In genomic region chr1:131079762-131080161, GRCm38 (mm10) we compare ENCODE assay signal across 8 mouse cellular contexts. TPM values are rescaled to one million over a fixed set of nuclear protein-coding genes. Genes with fewer than 3 reads are reported as not detected.
DNase-seq lines count a peak whose midpoint lies in the region; ATAC-seq and TF ChIP-seq lines count a peak whose summit lies in the region.

No protein-coding gene starts in this region.

- H3K9me3 ChIP-seq in kidney, postnatal 0 days (replicated peaks; ENCODE audit: low read length), result no peaks in the 10 kb centered on the region
- H3K9me3 ChIP-seq in E14TG2a.4 (ENCODE audit: low read length), result no peaks in the 10 kb centered on the region
- H3K9me3 ChIP-seq in forebrain, embryonic 15.5 days, result no peaks in the 10 kb centered on the region

- intact Hi-C loops in left cerebral cortex, postnatal 10 days (cut with DNase I), result no loop called here

- H3K36me3 ChIP-seq in kidney, postnatal 0 days (ENCODE audit: insufficient read depth, low read length), result no peaks in the 10 kb centered on the region
- H3K36me3 ChIP-seq in E14TG2a.4 (ENCODE audit: insufficient read depth, low read length) (no peaks in the 10 kb centered on the region), myocyte (ENCODE audit: control insufficient read depth, insufficient read depth) (no peaks in the 10 kb centered on the region)
- no peaks in the 10 kb centered on the region for H3K36me3 ChIP-seq in forebrain, embryonic 15.5 days

- no peak overlapping the region for H3K4me2 ChIP-seq in kidney, postnatal 0 days (ENCODE audit: low read length)
- no peak overlapping the region for H3K4me2 ChIP-seq in forebrain, embryonic 15.5 days (replicated peaks)
- peak overlapping the region; percentile 33 for H3K4me2 ChIP-seq in myocyte (ENCODE audit: low read depth)

- WGBS in kidney, postnatal 0 days, result 57% methylated on average over 4 of the region's 4 CpGs
- 66% methylated on average over 4 of the region's 4 CpGs for WGBS in forebrain, embryonic 15.5 days

- peak; percentile 66 for DNase-seq in kidney, postnatal 0 days (ENCODE audit: low spot score)
- DNase-seq in kidney, adult 18-20 months, result no peak
- no peak for DNase-seq in spleen, adult 12 weeks (ENCODE audit: low spot score)
- DNase-seq in left cerebral cortex, postnatal 10 days (ENCODE audit: extremely low spot score in 1 of 2, low spot score in 2 of 2), result no peak

- H3K79me2 ChIP-seq in myocyte (ENCODE audit: control insufficient read depth, insufficient read depth), result peaks cover 99% of the 10 kb centered on the region

- no peak overlapping the region for H3ac ChIP-seq in myocyte (ENCODE audit: control insufficient read depth, insufficient read length)

- no peak for TF ChIP-seq POLR2A in myocyte (IDR thresholded peaks at IDR 0.05; ENCODE audit: insufficient read length, low read depth)

- ATAC-seq in kidney, postnatal 0 days (replicated peaks; ENCODE audit: low FRiP score, low read depth), result no peak; the same call in 1 of the 2 replicates
- ATAC-seq in forebrain, embryonic 15.5 days (replicated peaks), result no peak
- ATAC-seq in cerebellum, adult (ENCODE audit: insufficient number of reproducible peaks, low FRiP score, low TSS enrichment), result no peak

- no peak overlapping the region for H3K9ac ChIP-seq in kidney, postnatal 0 days (ENCODE audit: low read depth, low read length)
- H3K9ac ChIP-seq in forebrain, embryonic 15.5 days (replicated peaks), result no peak overlapping the region

- H3K4me1 ChIP-seq in kidney, postnatal 0 days (replicated peaks; ENCODE audit: insufficient read depth, low read length), result peaks cover 41% of the 10 kb centered on the region
- H3K4me1 ChIP-seq in E14TG2a.4 (replicated peaks; ENCODE audit: low read depth, low read length), result peaks cover 5% of the 10 kb centered on the region
- H3K4me1 ChIP-seq in forebrain, embryonic 15.5 days, result peaks cover 59% of the 10 kb centered on the region

- no peaks in the 10 kb centered on the region for H3K27me3 ChIP-seq in kidney, postnatal 0 days (ENCODE audit: insufficient read depth, low read length)
- H3K27me3 ChIP-seq in E14TG2a.4 (ENCODE audit: insufficient read depth, low read length), result peaks cover 25% of the 10 kb centered on the region
- H3K27me3 ChIP-seq in forebrain, embryonic 15.5 days, result no peaks in the 10 kb centered on the region
- no peaks in the 10 kb centered on the region for H3K27me3 ChIP-seq in myocyte (ENCODE audit: control insufficient read depth, insufficient read depth, insufficient read length)

- no peak overlapping the region for H3K27ac ChIP-seq in kidney, postnatal 0 days
- H3K27ac ChIP-seq in forebrain, embryonic 15.5 days (replicated peaks), result peak overlapping the region; percentile 86

- H3K4me3 ChIP-seq in kidney, postnatal 0 days (replicated peaks; ENCODE audit: low read depth, low read length), result no peak overlapping the region
- no peak overlapping the region for H3K4me3 ChIP-seq in E14TG2a.4 (replicated peaks; ENCODE audit: low read length)
- no peak overlapping the region for H3K4me3 ChIP-seq in forebrain, embryonic 15.5 days
- H3K4me3 ChIP-seq in myocyte, result no peak overlapping the region

- TF ChIP-seq CTCF in kidney, postnatal 0 days (IDR thresholded peaks at IDR 0.05; ENCODE audit: low read depth), result peak; percentile 57; the same call in 1 of the 2 replicates
- TF ChIP-seq CTCF in E14TG2a.4 (conservative IDR thresholded peaks at IDR 0.05; ENCODE audit: low read length), result 0 out of 2 replicates have a peak, but pooled peaks have one; percentile 6

TF ChIP-seq in myocyte, 11 proteins besides CTCF, POLR2A, EP300 and RAD21:
- TF ChIP-seq MAX (IDR thresholded peaks at IDR 0.05; ENCODE audit: low read depth) (no peak), MYOG (IDR thresholded peaks at IDR 0.05; ENCODE audit: control insufficient read depth in 1 of 3, insufficient read depth in 1 of 3, insufficient read length in 2 of 3, low read depth in 2 of 3) (no peak), POLR2AphosphoS2 (IDR thresholded peaks at IDR 0.05; ENCODE audit: insufficient read length, low read depth) (no peak)

RNA-seq across cellular contexts. Expression of gene Mapkapk2, which starts 17.9 kb away (rescaled TPM):
- 50.1 and 55.9 TPM in 2 replicates for polyA plus RNA-seq in kidney, postnatal 0 days (2015; fragmentation: Nextera tagmentation; extraction: Ambion mirVana)
- polyA plus RNA-seq in forebrain, embryonic 15.5 days (2015; fragmentation: Nextera tagmentation; extraction: Ambion mirVana), result 23.8 and 26.9 TPM in 2 replicates
- polyA plus RNA-seq in myocyte (2012; fragmentation: generic; extraction: Trizol), result 123 TPM
- 10 to 100 TPM; 26.8 to 31.1 TPM for total RNA-seq in left cerebral cortex, postnatal 10 days (2021)

RNA-seq across cellular contexts. Expression of gene Dyrk3, which starts 58.4 kb away (rescaled TPM):
- polyA plus RNA-seq in kidney, postnatal 0 days (2015; fragmentation: Nextera tagmentation; extraction: Ambion mirVana), result 5.2 and 5.8 TPM in 2 replicates
- 17.9 and 20.8 TPM in 2 replicates for polyA plus RNA-seq in forebrain, embryonic 15.5 days (2015; fragmentation: Nextera tagmentation; extraction: Ambion mirVana)
- polyA plus RNA-seq in myocyte (2012; fragmentation: generic; extraction: Trizol), result 2.7 TPM
- total RNA-seq in left cerebral cortex, postnatal 10 days (2021), result 10 to 100 TPM in 1 of 2 experiments, 1 to 10 TPM in 1; 9.9 to 11.3 TPM
